Mouse (Mus musculus) hindbrain, embryonic 12.5 days (tissue): ENCODE results near the gene Hap1. TPM values are rescaled to one million over a fixed set of nuclear protein-coding genes. Genes with fewer than 3 reads are reported as not detected.

Source experiments
- ATAC-seq: fragments of 200-750 bp; cut with Nextera tagmentation; 2 replicates; pipeline ENCODE4 v1.8.0; 2017; ENCODE audit warnings: moderate TSS enrichment; ENCODE audit not compliant: low FRiP score
- H3K27ac ChIP-seq: fragments of 300-500 bp; sonication (generic); 2 replicates; pipeline ENCODE4 v1.5.1; 2016; ENCODE audit warnings: mild to moderate bottlenecking
- H3K27me3 ChIP-seq: fragments of 300-500 bp; sonication (generic); 2 replicates; pipeline ENCODE4 v1.6.1; 2016; ENCODE audit warnings: mild to moderate bottlenecking
- H3K36me3 ChIP-seq: fragments of 300-500 bp; sonication (generic); 2 replicates; pipeline ENCODE4 v1.6.1; 2016; ENCODE audit warnings: mild to moderate bottlenecking
- H3K4me1 ChIP-seq: fragments of 300-500 bp; sonication (generic); 2 replicates; pipeline ENCODE4 v1.6.1; 2016
- H3K4me2 ChIP-seq: fragments of 300-500 bp; sonication (generic); replicated peaks from 2 replicates; pipeline ENCODE4 v1.6.1; 2016; ENCODE audit warnings: mild to moderate bottlenecking
- H3K4me3 ChIP-seq: fragments of 300-500 bp; sonication (generic); 2 replicates; pipeline ENCODE4 v1.5.1; 2016; ENCODE audit warnings: mild to moderate bottlenecking
- H3K9ac ChIP-seq: fragments of 300-500 bp; sonication (generic); 2 replicates; pipeline ENCODE4 v1.6.1; 2016; ENCODE audit warnings: mild to moderate bottlenecking, moderate library complexity
- H3K9me3 ChIP-seq: fragments of 300-500 bp; sonication (generic); replicated peaks from 2 replicates; pipeline ENCODE4 v1.6.1; 2016; ENCODE audit warnings: mild to moderate bottlenecking
- WGBS: fragments of 180-500 bp; shearing (Covaris S2); methylation state at CpG from one replicate; pipeline ENCODE4 v1.1.7; 2016; 5-methylcytosine and 5-hydroxymethylcytosine counted together
- polyA plus RNA-seq: library from polyadenylated mRNA; unstranded; fragments of >200 nt; fragmentation: Nextera tagmentation; extraction: Ambion mirVana; gene quantifications from 2 replicates; pipeline ENCODE4 v1.2.1, GENCODE M21; 2016

The Hap1 gene
- polyA plus RNA-seq, 1 experiment from 2014 or later: 58.0 TPM

DNA sequence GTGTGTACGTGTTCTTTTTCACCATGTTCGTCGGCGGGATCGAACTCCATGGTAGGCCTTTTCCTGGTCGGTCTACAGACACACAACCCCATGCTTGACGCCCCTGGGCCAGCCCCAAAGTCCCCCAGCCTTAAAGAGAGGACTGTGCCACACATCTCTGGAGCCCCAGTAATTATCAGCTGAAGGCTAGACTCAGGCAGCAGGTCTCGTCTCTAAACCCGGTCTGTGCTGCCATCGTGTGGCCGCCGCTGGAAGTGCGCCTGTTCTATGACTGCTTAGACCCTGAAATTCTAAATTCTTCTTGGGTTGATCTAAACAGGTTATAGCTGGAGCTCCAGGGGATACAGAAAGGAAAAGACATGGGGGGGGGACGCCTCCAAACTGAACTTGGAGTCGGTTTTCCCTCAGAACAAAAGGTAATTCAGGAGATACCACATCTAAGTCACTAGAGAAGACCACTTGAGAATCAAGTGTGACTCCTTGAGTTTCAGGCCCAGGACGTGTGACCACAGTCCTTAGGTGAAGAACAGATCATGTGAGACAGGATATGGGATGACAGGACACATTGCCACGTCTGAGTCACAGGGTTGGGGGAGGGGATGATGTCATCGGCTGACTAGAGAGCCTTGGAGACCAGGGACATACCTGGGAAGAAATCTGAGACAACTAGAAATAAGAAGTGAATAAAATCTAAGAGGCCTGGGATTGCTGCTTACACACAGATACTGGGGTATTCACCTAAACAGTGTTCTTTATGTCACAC lies 57.5 kb downstream of the Hap1 start:
- Histone ChIP-seq H3K27ac (no peak overlapping the region), H3K9me3 (no peaks in the 10 kb centered on the region), H3K4me1 (peaks cover 4% of the 10 kb centered on the region; the same call in 1 of the 2 replicates), H3K4me2 (peak overlapping the region; percentile 37), H3K9ac (no peak overlapping the region), H3K27me3 (no peaks in the 10 kb centered on the region), H3K36me3 (no peaks in the 10 kb centered on the region), H3K4me3 (peak overlapping the region; percentile 10; the same call in 1 of the 2 replicates)
- ATAC-seq: peak; percentile 53; the same call in 1 of the 2 replicates
- WGBS: 23% methylated on average over 18 of the region's 18 CpGs

- Histone ChIP-seq H3K27me3 (no peaks in the 10 kb centered on the region), H3K4me1 (peaks cover 7% of the 10 kb centered on the region; the same call in 1 of the 2 replicates), H3K4me2 (peak overlapping the region; percentile 37), H3K27ac (no peak overlapping the region), H3K9me3 (no peaks in the 10 kb centered on the region), H3K36me3 (no peaks in the 10 kb centered on the region), H3K4me3 (peak overlapping the region; percentile 10; the same call in 1 of the 2 replicates), H3K9ac (no peak overlapping the region)
- no peak; the same call in 1 of the 2 replicates for ATAC-seq
- 36% methylated on average over 5 of the region's 5 CpGs for WGBS
Observed at GRCm38 (mm10) chr11:100297801-100298200, 58.1 kb downstream of the Hap1 start.

Other genes starting within 250 kb of the Hap1 start
- not detected in 2 replicates for gene Krt13, start 234.6 kb downstream of the Hap1 start, polyA plus RNA-seq
- 10.5 and 17.3 TPM in 2 replicates for gene Krt15, start 220.2 kb downstream of the Hap1 start, polyA plus RNA-seq
- 4.5 and 6.7 TPM in 2 replicates for gene Krt19, start 207.5 kb downstream of the Hap1 start, polyA plus RNA-seq
- gene Krt9, start 162.9 kb downstream of the Hap1 start, polyA plus RNA-seq: 0.08 TPM in 1 of 2 replicates, not detected in the other
- 10.2 and 12.3 TPM in 2 replicates for gene Krt14, start 148.6 kb downstream of the Hap1 start, polyA plus RNA-seq
- gene Krt16, start 107.2 kb downstream of the Hap1 start, polyA plus RNA-seq: not detected in 2 replicates
- gene Krt17, start 95.1 kb downstream of the Hap1 start, polyA plus RNA-seq: 3.1 and 3.2 TPM in 2 replicates
- gene Krt42, start 86.3 kb downstream of the Hap1 start, polyA plus RNA-seq: not detected in 2 replicates
- gene Eif1, start 36.2 kb downstream of the Hap1 start, polyA plus RNA-seq: 1,343 and 1,447 TPM in 2 replicates
- 0.89 TPM in 1 of 2 replicates, not detected in the other for gene Gast, start 21.7 kb downstream of the Hap1 start, polyA plus RNA-seq
- gene Jup, start 41.6 kb upstream of the Hap1 start, polyA plus RNA-seq: 64.0 and 64.6 TPM in 2 replicates
- 34.3 and 35.9 TPM in 2 replicates for gene P3h4, start 58.7 kb upstream of the Hap1 start, polyA plus RNA-seq
- 72.5 and 75.6 TPM in 2 replicates for gene Fkbp10, start 59.6 kb upstream of the Hap1 start, polyA plus RNA-seq
- gene Nt5c3b, start 85.7 kb upstream of the Hap1 start, polyA plus RNA-seq: 101 and 112 TPM in 2 replicates
- gene Klhl10, start 85.8 kb upstream of the Hap1 start, polyA plus RNA-seq: 0.68 and 0.94 TPM in 2 replicates
- 13.7 and 14.8 TPM in 2 replicates for gene Klhl11, start 116.6 kb upstream of the Hap1 start, polyA plus RNA-seq
- 348 and 359 TPM in 2 replicates for gene Acly, start 171.9 kb upstream of the Hap1 start, polyA plus RNA-seq
- gene Ttc25, start 189.5 kb upstream of the Hap1 start, polyA plus RNA-seq: 2.7 and 3.2 TPM in 2 replicates
- gene Cnp, start 218.8 kb upstream of the Hap1 start, polyA plus RNA-seq: 29.1 and 29.2 TPM in 2 replicates